Mouse (Mus musculus) erythroblast, adult 5-6 weeks (primary cell): Measurements from ENCODE around the gene Ufd1. TPM values are rescaled to one million over a fixed set of nuclear protein-coding genes. Genes with fewer than 3 reads are reported as not detected.
"Not testable (repeated sequence)": the region's sequence is repeated elsewhere in the genome, so short reads cannot be mapped to it uniquely, and the experiment has no call there.

Experiments
- ATAC-seq: replicated peaks from 2 replicates; pipeline ENCODE4 v1.8.0; 2016; ENCODE audit warnings: moderate number of reproducible peaks, mild to moderate bottlenecking, moderate TSS enrichment, inconsistent platforms; ENCODE audit not compliant: poor library complexity, low FRiP score, severe bottlenecking
- total RNA-seq, 2 experiments: library from RNA; stranded (forward) in 1 of 2; stranded (reverse) in 1 of 2; fragments of 150-400 nt in 1 of 2; fragments of 200-764, 138-1000 nt in 1 of 2; gene quantifications; 2 replicates each; pipeline versions ENCODE4 v1.2.3 to v1.2.4; 2015 to 2017; ENCODE audit warnings: low replicate concordance in 2 of 2

Gene Ufd1
- total RNA-seq, 2 experiments from 2014 or later: 27.3 to 32.5 TPM

DNA sequence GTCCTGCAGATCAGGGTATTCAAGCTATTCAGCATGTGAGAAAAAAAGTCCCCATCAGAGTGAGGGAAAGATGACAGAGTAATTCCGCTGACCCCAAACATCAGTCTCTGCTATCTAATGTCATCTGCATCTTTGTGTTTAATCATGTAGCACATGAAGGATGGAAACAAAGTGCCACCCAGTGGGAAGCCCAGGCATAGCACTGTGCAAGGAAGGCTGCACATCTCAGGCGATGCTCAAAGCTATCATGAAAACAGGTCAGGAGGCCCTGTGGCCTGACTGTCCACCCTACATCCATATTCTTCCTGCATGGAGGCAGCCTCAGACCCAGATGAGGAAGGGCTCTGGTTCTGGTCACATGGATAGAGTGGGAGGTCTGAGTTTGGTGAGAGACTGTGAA is 12.7 kb upstream of the Ufd1 start:
- ATAC-seq: 0 out of 2 replicates have a peak, but pooled peaks have one; percentile 44

DNA sequence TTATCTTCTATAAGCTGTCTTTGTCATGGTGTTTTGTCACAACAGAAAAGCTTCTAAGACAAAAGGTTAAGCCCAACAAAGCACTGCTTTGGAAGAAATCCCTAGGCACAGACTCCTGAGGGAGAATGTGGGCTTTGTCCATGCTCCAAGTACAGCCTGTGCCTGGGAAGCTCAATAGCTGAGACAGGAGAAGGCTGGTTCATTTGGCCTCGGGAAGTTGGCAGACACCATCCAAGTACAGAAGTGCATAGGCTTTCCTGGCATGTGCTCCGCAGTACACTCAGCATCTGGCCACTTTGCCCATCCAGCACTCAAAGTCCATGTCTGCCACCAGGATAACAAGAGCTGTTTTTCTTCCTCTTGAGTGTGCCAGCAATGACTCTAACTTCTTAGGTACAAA is 5.8 kb upstream of the Ufd1 start:
- no peak for ATAC-seq

DNA sequence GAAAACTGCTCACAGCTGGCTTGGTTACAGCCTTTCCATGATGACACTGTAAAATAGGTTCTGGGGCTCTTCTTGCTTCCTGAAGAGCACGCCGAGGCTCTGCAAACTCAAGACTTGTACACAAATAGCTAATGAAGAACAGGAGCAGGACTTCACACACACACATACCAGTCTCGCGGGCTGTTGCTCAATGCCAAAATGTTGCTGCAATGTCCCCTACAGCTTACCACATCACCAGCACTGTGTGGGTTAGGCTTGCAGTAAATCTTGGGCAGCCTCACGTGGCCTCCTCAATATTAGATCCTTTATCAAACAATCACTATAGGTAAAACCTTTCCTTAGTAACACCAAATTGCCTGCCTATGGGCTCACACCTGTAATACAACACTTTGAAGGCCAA is 2.6 kb upstream of the Ufd1 start:
- no peak for ATAC-seq

DNA sequence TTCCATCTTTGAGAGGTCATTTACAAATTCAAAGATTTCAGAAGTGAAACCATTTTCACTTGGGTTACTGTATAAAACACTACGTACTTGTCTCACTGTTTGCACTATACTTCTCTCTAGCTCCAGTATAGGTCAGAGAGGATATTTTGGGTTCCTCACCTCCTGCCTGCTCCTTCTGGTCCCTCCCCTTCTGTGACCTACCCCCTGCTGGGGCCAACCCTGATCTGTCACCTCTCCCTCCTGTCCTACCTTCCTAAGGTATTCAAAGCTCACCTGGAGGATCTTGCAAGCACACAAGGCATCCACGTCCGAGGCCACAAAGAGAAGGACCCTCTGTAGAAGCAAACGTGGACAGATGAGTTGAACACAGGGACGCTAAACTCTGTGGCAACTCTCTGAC is 547 bp upstream of the Ufd1 start:
- peak; percentile 38 for ATAC-seq

DNA sequence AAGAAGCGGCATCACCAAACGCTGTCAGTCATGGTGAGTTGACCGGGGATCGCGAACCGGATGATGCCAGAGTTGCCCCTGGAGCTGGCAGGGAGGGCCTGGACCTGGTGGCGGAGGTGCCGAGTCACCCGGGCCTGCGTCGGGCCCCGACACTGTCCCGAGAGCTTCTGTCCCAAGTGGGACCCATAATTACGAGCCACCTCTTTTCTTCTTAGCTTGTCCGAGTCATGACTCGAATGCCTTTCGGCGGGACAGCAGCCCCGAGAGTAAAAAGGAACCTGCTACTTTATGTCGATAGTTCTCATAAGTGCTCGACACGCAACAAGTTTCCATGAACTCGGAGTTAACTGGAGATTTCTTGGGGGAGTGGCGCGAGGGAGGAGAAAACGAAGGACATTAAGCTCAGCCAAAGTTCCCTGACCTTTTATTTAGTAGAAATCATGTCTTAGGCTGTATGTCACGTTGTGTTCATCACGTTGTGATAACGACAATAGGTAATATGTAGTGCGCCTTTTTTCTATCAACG is 869 bp downstream of the Ufd1 start:
- ATAC-seq: peak; percentile 60

DNA sequence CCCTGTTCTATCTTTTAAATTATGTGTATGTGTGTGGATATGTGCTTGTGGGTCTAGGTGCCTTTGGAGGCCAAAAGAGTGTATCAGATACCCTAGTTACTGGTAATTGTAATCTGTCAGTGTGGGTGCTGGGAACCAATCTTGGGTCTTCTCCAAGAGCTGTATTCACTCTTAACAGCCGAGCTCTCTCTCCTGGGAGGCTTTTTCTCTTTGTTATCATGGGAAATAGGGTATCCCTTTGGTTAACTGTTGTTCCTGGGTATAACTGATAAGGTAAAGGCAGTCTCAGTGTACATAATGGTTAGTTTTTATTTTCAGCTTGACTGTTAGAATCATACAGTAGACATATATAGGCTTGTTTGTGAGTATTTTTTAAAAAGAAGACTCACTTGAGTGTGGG is 10.8 kb downstream of the Ufd1 start:
- ATAC-seq: no peak

DNA sequence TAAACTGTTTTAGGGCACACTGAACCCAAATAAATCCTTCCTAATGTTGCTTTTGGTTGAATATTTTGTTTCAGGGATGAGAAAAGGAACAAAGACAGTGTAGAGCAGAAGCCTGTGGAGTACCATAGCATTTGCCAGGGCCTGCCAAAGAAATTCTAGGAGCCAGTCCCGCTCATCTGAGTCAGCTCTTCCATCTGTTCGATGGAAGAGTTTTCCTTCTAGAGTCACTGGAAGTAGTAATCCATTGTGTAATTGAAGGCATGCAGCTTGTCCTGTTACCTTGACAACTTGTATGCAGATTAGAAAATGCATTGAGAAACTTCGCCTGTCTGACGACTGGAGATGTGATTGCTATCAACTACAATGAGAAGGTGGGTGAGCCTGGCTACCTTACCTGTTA is 11.3 kb downstream of the Ufd1 start:
- ATAC-seq: no peak

DNA sequence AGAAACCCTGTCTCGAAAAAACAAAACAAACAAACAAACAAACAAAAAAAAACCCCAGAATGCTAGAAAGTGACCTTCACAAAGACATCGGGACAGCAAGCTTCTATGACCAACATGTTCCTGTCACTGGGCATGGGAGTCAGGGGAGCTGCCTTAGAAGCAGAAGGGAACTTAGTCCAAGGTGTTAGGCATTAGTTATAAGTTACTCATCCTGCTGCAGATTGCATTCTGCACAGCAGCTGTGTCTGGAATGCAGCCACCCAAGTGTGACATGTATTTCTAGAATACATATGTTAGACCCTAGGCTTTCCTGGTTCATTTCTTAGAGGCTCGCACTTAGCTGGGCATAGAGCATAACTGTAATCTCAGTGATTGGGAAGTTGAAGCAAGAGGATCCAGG is 17.1 kb downstream of the Ufd1 start:
- no peak for ATAC-seq

DNA sequence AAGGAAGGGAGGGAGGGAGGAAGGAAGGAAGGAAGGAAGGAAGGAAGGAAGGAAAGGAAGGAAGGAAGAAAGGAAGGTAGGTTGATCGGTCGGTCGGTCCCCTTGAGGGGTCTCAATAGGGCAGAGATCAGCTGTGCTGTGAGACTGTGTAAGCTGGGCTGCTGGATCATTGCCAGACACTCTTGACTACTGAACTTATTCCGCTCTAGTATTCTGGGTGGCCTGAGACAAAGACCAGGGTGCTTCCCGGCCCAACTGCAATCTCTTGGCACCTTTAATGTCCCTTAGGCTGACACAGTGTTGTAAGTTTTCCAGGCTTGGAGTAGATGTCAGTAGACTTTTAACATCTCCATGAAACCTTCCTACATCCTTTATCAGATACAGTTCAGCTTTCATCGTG is 17.5 kb downstream of the Ufd1 start:
- no peak for ATAC-seq

DNA sequence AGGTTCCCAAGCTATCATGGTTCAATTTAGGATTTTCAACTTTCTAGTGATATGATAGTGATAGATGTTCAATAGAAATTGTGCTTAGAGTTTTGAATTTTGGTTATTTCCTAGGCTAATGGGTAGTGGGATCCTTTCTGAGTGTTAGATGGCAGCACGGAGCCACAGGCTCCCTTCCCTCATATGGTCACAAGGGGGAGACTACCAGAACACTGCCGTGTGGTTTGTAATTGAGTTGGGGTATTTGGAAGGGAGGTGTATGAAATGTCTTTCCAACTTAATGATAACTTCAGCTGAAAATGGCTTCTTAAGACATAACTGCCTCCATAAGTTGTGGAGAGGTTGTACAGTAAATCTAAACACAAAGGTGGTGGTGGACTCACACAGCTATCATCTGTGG is 21.9 kb downstream of the Ufd1 start:
- no peak for ATAC-seq

DNA sequence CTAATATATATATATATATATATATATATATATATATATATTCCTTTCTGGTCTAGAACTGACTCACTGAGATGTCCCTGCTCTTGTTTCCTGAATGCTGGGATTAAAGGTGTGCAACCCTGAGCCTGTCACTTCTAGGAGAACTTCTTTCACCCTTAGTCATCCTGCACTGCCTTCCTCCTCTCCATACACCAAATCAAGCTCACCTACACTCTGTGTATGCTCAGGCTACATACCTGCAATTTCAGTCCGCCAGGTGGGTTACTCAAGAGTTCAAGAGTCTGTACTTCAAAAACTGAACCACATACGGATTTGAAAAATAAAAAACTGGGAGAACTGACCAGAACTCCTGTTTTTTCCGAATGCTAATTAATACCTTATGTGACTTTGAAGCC is 24.5 kb downstream of the Ufd1 start:
- ATAC-seq: no peak

DNA sequence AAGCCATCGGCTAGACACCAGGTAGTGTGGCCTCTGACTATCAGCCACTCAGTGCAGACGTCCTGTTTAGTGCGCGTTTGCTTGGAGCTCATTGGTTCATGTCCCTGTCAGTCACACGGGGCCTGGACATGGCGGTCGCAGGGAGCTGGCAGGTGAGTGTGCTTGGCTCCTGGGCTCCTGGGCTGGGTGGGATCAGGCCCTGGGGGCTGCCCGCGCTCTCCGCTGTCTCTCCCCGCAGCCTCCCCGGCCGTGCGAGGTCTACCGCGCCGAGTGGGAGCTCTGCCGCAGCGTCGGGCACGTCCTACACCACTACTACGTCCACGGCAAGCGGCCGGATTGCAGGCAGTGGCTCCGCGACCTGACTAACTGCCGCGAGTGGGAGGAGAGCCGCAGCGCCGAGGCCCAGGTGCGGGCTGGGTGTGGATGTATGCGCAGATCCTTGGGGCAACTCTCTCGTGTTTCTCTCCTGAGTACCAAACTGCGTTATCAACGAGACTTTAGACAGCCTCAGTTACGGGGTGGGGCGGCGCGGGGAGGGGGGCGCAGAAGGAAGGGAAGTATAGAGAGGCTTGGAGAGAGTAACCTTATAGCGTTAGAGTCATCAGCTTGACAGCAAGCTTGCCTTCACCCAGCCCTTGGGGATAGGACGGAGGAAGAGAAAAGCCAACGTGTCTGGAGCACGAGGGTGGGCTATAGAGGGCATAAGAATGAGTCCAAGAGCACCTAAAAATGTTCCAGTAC is 25.1 kb downstream of the Ufd1 start, which contains the start of the genes 2510002D24Rik and Gm28539:
Gene 2510002D24Rik, plus strand, starts transcription at position 111 of the 741 bp plus-strand sequence.
Gene Gm28539, plus strand, starts transcription at position 117 of the 741 bp plus-strand sequence.
- peak; percentile 96 for ATAC-seq

DNA sequence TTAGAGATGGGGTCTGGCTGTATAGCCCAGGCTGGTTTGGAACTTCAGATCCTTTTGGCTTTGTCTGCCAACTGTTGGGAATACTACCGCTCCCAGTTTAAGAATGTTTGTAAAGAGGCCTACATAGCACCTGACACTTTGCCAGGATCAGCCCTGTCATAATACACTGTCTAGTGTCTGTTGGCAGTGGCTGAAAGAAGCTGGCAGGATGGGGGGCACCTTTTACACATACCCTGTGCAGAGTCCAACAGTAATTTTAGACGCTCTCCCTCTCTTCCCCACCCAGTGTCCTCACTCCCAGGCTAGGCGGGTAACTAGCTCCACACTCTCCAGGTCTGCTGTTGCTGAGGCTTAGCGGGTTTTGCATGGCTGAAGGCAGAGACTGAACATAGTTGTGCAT is 26.8 kb downstream of the Ufd1 start:
- no peak for ATAC-seq

DNA sequence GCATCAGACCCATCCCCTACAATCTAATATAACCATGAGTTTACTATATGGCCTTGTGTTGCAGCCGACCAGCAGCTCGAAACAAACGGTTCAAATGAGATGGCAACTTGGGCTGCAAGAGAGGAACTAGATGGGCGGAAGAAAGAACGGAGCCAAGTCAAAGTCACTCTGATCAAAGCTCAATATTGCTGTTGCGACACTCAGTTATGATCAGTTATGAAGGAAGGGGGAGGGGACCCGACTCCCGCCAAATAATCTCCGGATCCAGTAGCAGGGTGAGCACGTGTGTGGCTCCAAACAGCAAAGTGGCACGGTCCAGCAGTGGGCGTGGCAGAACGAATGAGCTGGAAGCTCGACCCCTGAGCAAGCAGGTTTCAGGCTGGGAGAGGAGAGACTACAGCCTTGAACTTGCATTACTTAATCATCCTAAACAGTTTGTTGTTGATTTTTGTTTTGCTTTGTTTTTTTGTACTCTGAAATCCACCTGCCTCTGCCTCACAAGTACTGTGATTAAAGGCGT is 34.8 kb downstream of the Ufd1 start:
- ATAC-seq: no peak

DNA sequence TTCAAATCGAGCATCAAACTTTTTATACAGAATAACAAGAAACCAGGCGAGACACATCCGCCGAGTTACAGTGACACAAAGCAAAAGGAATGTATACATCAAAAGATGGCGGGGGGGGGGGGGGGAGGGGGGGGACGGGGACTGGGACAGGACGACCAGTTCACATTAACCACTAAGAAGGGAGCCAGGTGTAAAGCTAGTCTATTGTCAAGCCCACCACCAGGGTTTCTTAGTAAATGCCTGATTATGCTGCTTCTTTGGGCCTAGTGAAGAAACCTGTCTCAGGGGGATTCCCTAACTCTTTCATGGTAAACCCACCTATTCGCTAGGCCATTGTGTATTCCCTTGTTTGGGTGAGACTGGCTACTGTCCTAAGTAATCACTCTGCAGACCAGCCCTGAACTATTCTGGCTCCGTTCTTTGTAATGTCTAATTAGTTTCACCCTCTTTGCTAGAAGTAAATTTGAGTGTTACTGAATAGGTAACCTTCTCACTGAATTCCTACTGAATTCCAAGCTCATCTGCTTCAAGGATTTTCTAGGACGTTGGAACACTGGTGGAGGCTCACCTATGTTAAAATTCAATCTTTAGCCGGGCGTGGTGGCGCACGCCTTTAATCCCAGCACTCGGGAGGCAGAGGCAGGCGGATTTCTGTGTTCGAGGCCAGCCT is 38.1 kb downstream of the Ufd1 start:
- not testable (repeated sequence) for ATAC-seq

DNA sequence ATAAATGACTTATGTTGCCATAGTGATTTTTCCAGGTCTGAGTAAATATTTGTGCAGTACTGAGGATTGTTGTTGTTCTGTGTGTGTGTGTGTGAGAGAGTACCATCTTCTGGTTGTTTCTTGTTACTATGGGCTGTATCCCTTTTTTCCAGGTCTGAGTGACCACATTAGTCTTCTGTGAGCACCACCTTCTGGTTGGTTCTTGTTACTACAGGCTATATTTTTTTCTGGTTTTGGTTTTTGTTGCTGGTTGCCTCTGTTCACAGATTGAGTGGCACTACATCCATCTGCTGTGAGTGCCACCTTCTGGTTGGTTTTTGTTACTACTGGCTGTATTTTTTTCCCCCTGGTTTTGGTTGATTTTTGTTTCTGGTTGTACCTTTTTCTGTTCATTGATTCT is 47.0 kb downstream of the Ufd1 start:
- peak; percentile 69 for ATAC-seq

DNA sequence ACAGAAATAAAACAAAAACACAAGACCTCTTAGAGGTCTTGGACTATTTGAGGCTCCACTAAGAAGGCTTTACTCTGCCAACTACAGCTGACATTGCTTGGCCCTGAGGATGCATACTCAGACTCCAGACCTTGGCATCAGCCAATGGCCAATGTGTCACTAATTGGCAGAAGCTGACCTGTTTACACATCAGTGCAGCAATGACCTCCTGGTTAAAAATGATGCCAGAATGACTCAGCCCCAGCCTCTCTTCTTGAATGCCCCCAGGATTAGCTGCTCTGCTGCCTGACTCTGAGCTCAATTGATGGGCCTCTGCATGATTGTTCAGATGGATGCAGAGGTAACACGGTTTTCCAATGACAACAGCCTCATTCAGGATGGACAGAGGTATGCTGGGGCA is 48.6 kb downstream of the Ufd1 start:
- ATAC-seq: no peak

DNA sequence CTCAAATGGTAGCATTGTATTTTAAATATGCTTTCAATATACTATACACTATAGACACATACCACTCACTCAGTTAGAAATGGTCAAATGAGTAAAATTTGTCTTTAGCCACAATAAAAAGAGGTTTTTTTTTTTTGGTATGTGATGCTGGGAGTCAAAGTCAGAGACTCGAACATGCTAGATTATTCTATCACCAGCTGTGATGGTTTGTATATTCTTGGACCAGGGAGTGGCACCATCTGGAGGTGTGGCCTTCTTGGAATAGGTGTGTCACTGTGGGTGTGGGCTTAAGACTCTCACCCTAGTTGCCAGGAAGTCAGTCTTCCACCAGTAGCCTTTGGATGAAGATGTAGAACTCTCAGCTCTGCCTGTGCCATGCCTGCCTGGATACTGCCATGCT is 58.9 kb downstream of the Ufd1 start:
- ATAC-seq: not testable (repeated sequence)

DNA sequence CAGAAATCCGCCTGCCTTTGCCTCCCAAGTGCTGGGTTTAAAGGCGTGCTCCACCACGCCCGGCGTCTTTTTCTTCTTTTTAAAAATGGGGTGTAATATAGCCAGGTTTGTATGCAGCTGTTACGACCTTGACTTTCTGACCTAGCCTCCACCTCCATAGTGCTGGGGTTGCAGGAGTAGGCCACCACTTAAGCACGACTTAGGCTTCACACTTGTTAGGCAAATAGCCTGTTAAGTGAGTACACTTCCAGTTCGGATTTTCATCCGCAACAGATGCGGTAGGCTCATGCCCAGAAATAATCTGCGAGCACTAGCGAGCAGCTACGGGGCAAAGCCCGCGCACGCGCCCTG is 64.5 kb downstream of the Ufd1 start:
- no peak; the same call in 1 of the 2 replicates for ATAC-seq

DNA sequence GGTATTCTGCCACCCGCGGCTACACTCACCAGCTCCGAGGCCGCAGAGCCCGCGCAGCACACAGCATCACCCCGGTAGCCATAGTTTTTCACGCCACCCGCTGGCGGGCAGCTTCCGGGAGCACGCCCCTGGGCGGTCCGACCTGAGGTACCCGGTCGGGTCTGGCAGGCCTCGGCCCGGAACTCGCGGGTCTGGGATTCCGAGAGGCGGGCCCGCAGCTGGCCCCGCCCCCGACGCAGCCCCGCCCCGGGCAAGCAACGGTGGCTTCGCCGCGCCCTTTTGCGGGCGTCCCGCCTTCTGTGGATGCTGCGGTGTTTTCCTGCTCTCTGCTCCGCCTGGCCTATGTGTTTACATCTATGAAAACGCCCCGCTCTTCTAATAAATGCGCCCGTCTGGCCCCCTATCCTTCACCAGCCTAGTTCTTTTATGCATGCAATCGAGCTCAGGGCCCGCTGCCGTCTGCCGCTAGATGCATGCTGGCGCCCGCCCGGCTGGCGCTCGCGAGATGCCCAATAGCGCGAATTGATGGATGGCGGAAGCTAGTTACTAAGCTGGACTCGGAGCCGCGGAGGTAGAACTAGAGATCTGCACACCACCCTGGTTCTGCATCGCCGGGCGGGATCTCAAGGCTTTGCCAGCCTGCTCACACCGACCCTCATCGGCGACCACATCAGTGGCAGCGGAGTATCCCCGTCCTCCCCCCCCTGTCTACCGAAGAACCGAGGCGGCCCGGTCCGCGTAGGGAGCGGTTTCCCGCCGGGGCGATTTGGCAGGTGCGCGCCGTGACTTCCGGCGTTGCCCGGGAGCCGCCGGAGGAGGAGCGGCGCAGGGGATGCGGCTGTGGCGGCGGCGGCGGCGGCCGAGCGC is 65.1 kb downstream of the Ufd1 start, which contains the start of the genes Mrpl40 and Hira:
Gene Mrpl40, minus strand, starts transcription at position 421 of the 867 bp plus-strand sequence.
Gene Hira, plus strand, starts transcription at position 596 of the 867 bp plus-strand sequence.
- ATAC-seq: peak; percentile 85
